Mouse (Mus musculus): ENCODE results near the gene Tspan5. TPM values are rescaled to one million over a fixed set of nuclear protein-coding genes. Genes with fewer than 3 reads are reported as not detected.

Tspan5 gene
- polyA plus RNA-seq, 1 experiment from 2014 or later = 24.7 TPM

DNA sequence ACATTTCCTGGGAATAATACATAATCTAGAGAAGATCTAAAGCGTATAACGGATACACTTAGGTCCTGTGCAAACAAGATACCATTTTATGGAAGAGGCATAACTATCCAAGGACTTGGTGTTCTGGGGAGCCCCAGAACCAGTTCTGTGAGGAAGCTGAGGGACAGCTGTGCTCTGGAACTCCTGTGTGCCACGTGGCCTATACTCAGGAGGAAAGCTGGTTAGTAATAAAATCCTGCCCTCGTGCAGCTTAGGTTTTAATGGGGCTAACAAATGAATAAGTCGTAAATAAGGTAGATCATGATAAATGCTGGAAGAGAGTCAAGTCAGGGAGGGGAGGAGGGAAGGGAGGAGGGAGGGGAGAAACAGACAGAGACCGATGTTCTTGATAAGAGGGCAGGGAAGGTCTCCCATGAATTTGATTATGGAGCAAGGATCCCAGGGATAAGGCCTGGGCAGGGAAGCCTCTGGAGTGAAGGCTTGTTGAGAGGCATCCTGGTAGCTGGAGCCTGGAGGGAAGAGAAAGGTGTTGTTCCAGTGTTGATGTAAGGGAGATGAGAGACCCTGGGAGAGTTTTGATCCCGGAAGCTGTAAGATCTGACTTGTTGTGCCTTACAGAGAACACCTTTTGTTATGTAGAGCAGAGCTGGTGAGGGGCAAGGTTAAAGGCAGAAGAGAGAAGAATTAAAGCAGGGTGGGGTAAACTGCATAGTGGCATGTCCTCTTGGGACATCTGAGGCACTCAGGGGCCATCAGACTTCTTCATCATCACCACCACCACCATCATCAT is 34.1 kb downstream of the Tspan5 start:
- no peak for ATAC-seq (ENCODE audit: low read depth)
- H3K9me3 ChIP-seq (ENCODE audit: control insufficient read depth, low read length) = no peaks in the 10 kb centered on the region
- WGBS = 63% methylated on average over 7 of the region's 7 CpGs
- no peak overlapping the region for H3K27ac ChIP-seq (ENCODE audit: low read length)
- H3K9ac ChIP-seq (ENCODE audit: low read length) = no peak overlapping the region
- H3K36me3 ChIP-seq (ENCODE audit: control insufficient read depth, insufficient read depth, low read length) = no peaks in the 10 kb centered on the region
- H3K4me2 ChIP-seq (ENCODE audit: low read depth, low read length) = no peak overlapping the region
- peaks cover 5% of the 10 kb centered on the region; the same call in 1 of the 2 replicates for H3K4me1 ChIP-seq (replicated peaks; ENCODE audit: control insufficient read depth, insufficient read depth, low read length)
- no peak overlapping the region for H3K4me3 ChIP-seq (ENCODE audit: low read length)
- no peaks in the 10 kb centered on the region for H3K27me3 ChIP-seq (ENCODE audit: control insufficient read depth, insufficient read depth, low read depth, low read length)

DNA sequence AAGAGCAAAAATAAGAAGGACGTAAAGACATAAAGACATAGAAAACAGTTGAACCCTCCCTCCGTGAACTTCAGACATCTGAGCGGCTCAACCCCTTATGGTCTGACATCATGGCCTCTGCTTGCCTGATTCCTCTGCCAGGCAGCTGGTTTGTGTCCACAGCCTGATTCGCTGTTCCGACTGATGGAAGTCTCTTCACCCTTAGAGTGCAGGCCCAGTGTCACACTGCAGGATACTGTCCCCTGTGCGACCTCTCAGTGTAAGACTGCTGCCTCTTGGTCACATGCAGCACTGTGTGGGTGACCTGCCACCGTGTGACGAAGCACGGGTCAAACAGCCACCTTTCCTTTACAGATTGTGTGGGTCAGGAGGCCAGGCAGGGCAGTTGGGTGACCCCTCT is 39.5 kb downstream of the Tspan5 start:
- Histone ChIP-seq H3K27ac (ENCODE audit: low read length) (no peak overlapping the region), H3K36me3 (ENCODE audit: control insufficient read depth, insufficient read depth, low read length) (no peaks in the 10 kb centered on the region), H3K27me3 (ENCODE audit: control insufficient read depth, insufficient read depth, low read depth, low read length) (no peaks in the 10 kb centered on the region), H3K4me2 (ENCODE audit: low read depth, low read length) (no peak overlapping the region), H3K9ac (ENCODE audit: low read length) (no peak overlapping the region), H3K4me3 (ENCODE audit: low read length) (no peak overlapping the region), H3K9me3 (ENCODE audit: control insufficient read depth, low read length) (no peaks in the 10 kb centered on the region), H3K4me1 (replicated peaks; ENCODE audit: control insufficient read depth, insufficient read depth, low read length) (peaks cover 15% of the 10 kb centered on the region)
- peak; percentile 74 for ATAC-seq (ENCODE audit: low read depth)
- 52% methylated on average over 9 of the region's 9 CpGs for WGBS

DNA sequence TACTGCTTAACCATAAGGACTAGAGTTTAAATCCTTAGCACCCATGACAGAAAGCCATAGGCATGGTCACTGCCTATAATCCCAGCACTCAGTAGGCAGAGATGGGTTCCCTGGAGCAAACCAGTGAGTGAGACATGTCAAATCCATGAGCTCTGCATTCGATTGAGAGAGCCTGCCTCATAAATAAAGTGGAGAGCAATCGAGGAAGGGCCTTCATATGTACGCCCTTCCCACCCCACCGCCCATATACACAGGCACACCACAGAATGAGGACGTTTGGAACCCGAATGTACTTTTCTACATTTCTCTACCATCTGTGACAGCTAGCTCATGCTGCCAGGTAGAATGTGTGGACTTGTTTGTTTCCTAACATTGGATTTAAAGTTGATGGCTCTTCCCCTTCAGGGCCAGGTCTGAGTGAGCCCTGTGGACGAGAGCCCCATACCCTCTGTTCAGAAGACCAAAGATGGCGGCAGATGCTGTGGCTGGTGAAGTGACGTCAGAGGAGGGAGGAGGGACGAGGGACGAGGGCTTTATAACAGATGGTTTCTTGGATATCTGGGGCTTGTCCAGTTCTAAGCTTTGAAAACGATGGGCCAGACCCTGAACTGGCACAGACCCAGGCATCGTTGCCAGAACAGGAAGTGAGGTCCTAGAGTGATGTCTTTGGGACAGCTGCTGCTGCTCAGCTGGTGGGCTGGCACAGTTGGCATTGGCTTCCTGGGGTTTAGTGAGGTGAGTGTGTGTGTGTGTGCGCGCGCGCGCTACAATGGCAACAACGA is 42.1 kb downstream of the Tspan5 start:
- peak; percentile 29; the same call in 1 of the 2 replicates for ATAC-seq (ENCODE audit: low read depth)
- no peak overlapping the region for H3K4me3 ChIP-seq (ENCODE audit: low read length)
- H3K4me2 ChIP-seq (ENCODE audit: low read depth, low read length) = no peak overlapping the region
- H3K27ac ChIP-seq (ENCODE audit: low read length) = no peak overlapping the region
- H3K27me3 ChIP-seq (ENCODE audit: control insufficient read depth, insufficient read depth, low read depth, low read length) = no peaks in the 10 kb centered on the region
- H3K9me3 ChIP-seq (ENCODE audit: control insufficient read depth, low read length) = no peaks in the 10 kb centered on the region
- H3K9ac ChIP-seq (ENCODE audit: low read length) = no peak overlapping the region
- 68% methylated on average over 19 of the region's 19 CpGs for WGBS
- H3K36me3 ChIP-seq (ENCODE audit: control insufficient read depth, insufficient read depth, low read length) = no peaks in the 10 kb centered on the region
- peaks cover 15% of the 10 kb centered on the region for H3K4me1 ChIP-seq (replicated peaks; ENCODE audit: control insufficient read depth, insufficient read depth, low read length)

DNA sequence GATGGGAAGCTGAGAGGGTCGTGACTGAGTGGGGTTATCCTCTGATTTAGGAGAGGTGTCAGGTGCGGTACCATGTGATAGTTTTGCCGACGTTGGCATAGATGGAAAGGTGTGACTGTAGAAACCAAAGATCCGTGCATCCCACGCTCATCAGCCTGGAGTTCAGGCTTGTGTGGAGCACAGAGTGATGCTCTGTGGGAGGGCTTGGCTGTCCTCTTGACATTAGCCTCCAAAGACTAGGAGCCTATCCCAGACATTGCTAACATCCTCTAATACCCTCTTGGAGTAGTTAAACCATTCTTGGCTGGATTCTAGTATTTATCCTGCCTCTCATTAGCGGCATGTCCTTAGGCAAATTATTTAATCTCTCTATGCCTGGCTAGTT is 42.6 kb downstream of the Tspan5 start:
- no peak for ATAC-seq (ENCODE audit: low read depth)
- WGBS = 83% methylated on average over 7 of the region's 7 CpGs
- H3K27ac ChIP-seq (ENCODE audit: low read length) = no peak overlapping the region
- no peak overlapping the region for H3K4me3 ChIP-seq (ENCODE audit: low read length)
- no peak overlapping the region for H3K9ac ChIP-seq (ENCODE audit: low read length)
- no peaks in the 10 kb centered on the region for H3K36me3 ChIP-seq (ENCODE audit: control insufficient read depth, insufficient read depth, low read length)
- no peaks in the 10 kb centered on the region for H3K9me3 ChIP-seq (ENCODE audit: control insufficient read depth, low read length)
- peaks cover 10% of the 10 kb centered on the region for H3K4me1 ChIP-seq (replicated peaks; ENCODE audit: control insufficient read depth, insufficient read depth, low read length)
- no peaks in the 10 kb centered on the region for H3K27me3 ChIP-seq (ENCODE audit: control insufficient read depth, insufficient read depth, low read depth, low read length)
- H3K4me2 ChIP-seq (ENCODE audit: low read depth, low read length) = no peak overlapping the region

DNA sequence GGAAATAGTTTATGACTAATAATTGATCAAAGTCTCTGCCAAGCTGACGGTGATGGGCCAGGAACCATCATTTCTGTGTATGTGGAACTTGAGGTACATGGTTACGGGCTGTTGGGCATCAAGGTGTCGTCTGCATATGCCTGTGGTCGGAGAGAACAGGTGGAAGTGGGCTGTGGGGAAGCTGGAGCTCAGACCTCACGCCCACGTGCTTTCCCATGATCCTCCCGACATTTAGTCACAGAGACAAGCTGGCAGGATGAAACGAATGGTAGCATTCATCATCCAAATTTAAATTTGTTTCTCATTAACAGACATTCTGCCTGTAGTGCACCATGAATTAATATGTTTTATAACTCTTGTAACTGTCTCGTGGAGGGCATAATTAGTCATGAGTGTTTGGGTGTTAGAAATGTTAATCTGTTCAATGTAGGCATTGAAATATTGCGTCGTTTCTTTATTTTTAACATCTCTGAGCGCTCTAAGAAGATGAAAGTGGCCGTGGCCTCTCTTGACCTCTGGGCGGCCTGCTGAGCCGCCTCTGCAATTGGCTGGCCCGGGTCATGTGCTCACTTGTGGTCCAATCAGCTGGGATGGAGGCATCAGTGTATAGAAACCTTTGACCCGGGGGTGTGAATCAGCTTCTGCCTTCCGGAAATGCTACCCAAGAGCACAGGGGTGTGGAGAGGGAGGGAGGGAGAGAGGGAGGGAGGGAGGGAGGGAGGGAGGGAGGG is 45.9 kb downstream of the Tspan5 start:
- no peak overlapping the region for H3K27ac ChIP-seq (ENCODE audit: low read length)
- no peak overlapping the region for H3K9ac ChIP-seq (ENCODE audit: low read length)
- no peaks in the 10 kb centered on the region for H3K27me3 ChIP-seq (ENCODE audit: control insufficient read depth, insufficient read depth, low read depth, low read length)
- H3K4me1 ChIP-seq (replicated peaks; ENCODE audit: control insufficient read depth, insufficient read depth, low read length) = peaks cover 6% of the 10 kb centered on the region; the same call in 1 of the 2 replicates
- no peaks in the 10 kb centered on the region for H3K36me3 ChIP-seq (ENCODE audit: control insufficient read depth, insufficient read depth, low read length)
- H3K4me3 ChIP-seq (ENCODE audit: low read length) = no peak overlapping the region
- H3K4me2 ChIP-seq (ENCODE audit: low read depth, low read length) = no peak overlapping the region
- 80% methylated on average over 18 of the region's 18 CpGs for WGBS
- no peak for ATAC-seq (ENCODE audit: low read depth)
- H3K9me3 ChIP-seq (ENCODE audit: control insufficient read depth, low read length) = no peaks in the 10 kb centered on the region

DNA sequence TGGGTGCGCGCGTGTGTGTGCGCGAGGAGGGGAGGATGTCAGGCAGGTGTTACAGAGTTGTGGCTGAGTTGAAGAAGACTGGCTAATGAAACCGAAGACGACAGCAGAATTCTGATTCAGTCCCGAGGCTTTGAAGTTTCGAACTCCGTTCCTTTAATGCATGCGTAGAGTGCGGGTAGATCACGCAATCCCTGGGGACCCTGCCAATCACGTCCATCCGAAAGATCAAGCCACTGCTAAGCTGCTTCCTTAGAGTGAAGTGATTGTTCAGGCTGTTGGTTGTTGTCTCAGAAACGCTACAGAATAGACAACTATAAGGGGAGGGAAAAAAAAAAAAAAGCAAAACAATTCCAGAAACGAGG is 46.5 kb downstream of the Tspan5 start:
- Histone ChIP-seq H3K4me3 (ENCODE audit: low read length) (no peak overlapping the region), H3K27ac (ENCODE audit: low read length) (no peak overlapping the region), H3K9me3 (ENCODE audit: control insufficient read depth, low read length) (no peaks in the 10 kb centered on the region), H3K27me3 (ENCODE audit: control insufficient read depth, insufficient read depth, low read depth, low read length) (no peaks in the 10 kb centered on the region), H3K36me3 (ENCODE audit: control insufficient read depth, insufficient read depth, low read length) (no peaks in the 10 kb centered on the region), H3K9ac (ENCODE audit: low read length) (no peak overlapping the region), H3K4me1 (replicated peaks; ENCODE audit: control insufficient read depth, insufficient read depth, low read length) (peaks cover 6% of the 10 kb centered on the region; the same call in 1 of the 2 replicates), H3K4me2 (ENCODE audit: low read depth, low read length) (no peak overlapping the region)
- WGBS = 88% methylated on average over 17 of the region's 17 CpGs
- no peak for ATAC-seq (ENCODE audit: low read depth)

DNA sequence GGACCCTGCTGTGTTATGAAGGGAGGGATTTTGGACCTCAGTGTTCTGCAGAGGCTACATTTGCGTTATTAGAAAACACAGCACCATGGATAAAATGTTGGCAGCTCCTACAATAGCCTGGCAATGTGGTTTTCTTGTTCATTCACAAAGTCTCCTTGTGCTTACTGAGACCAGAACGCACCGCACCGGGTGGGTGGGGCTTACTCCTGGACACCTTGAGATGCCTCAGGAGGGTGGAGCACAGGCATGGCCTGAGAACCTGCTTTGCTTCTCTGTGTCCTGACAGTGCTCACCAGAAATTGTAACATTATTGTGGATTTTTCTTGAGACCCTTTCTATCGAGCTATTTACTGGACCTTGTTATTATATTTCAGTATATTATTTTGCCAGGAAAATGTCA is 47.3 kb downstream of the Tspan5 start:
- Histone ChIP-seq H3K27me3 (ENCODE audit: control insufficient read depth, insufficient read depth, low read depth, low read length) (no peaks in the 10 kb centered on the region), H3K27ac (ENCODE audit: low read length) (no peak overlapping the region), H3K9ac (ENCODE audit: low read length) (no peak overlapping the region), H3K36me3 (ENCODE audit: control insufficient read depth, insufficient read depth, low read length) (no peaks in the 10 kb centered on the region), H3K4me2 (ENCODE audit: low read depth, low read length) (no peak overlapping the region), H3K4me1 (replicated peaks; ENCODE audit: control insufficient read depth, insufficient read depth, low read length) (peaks cover 4% of the 10 kb centered on the region; the same call in 1 of the 2 replicates), H3K9me3 (ENCODE audit: control insufficient read depth, low read length) (no peaks in the 10 kb centered on the region), H3K4me3 (ENCODE audit: low read length) (no peak overlapping the region)
- ATAC-seq (ENCODE audit: low read depth) = no peak; the same call in 1 of the 2 replicates
- WGBS = 71% methylated on average over 5 of the region's 5 CpGs

DNA sequence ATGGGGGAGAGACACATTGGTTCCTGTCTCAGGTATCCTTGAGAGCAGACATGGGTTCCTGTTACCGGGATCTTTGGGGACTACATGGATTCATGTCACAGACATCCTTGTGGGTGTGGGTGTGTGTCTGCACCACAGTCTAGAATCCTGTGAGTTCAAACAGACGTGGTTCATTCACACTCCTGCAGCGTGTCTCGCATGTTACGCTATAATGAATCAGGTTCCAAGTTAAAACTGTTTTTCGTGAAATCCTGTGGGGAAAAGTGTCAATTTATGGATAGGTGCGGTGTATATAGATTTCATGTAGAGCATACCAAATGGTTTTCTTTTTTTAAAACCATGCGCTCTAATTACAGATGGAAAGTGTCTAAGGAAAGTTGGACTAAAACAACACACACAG is 52.5 kb downstream of the Tspan5 start:
- no peak overlapping the region for H3K4me3 ChIP-seq (ENCODE audit: low read length)
- no peaks in the 10 kb centered on the region for H3K36me3 ChIP-seq (ENCODE audit: control insufficient read depth, insufficient read depth, low read length)
- H3K27me3 ChIP-seq (ENCODE audit: control insufficient read depth, insufficient read depth, low read depth, low read length) = no peaks in the 10 kb centered on the region
- ATAC-seq (ENCODE audit: low read depth) = no peak
- H3K9ac ChIP-seq (ENCODE audit: low read length) = no peak overlapping the region
- H3K4me1 ChIP-seq (replicated peaks; ENCODE audit: control insufficient read depth, insufficient read depth, low read length) = no peaks in the 10 kb centered on the region
- WGBS = 95% methylated on average over 8 of the region's 8 CpGs
- no peak overlapping the region for H3K4me2 ChIP-seq (ENCODE audit: low read depth, low read length)
- no peak overlapping the region for H3K27ac ChIP-seq (ENCODE audit: low read length)
- H3K9me3 ChIP-seq (ENCODE audit: control insufficient read depth, low read length) = no peaks in the 10 kb centered on the region

DNA sequence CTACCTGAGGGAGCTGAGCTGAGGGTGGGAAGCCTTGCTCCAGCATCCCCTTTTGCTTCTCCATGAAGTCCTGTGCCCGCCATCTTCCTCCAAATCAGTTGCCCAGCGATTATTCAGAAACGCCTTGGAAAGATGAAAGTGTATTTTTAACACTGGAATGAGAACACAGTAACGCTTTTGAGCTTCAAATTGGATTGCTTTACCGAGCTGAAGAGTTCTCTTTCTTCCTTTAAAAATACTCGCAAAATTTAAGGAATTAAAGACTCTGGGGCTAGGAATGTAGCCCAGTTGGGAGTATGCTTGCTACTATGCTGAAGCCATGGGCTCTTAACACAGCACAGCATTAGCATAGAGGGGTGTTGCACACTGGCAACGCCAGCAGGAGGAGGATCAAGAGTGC is 54.0 kb downstream of the Tspan5 start:
- no peak overlapping the region for H3K4me3 ChIP-seq (ENCODE audit: low read length)
- no peaks in the 10 kb centered on the region for H3K27me3 ChIP-seq (ENCODE audit: control insufficient read depth, insufficient read depth, low read depth, low read length)
- peaks cover 3% of the 10 kb centered on the region for H3K4me1 ChIP-seq (replicated peaks; ENCODE audit: control insufficient read depth, insufficient read depth, low read length)
- H3K36me3 ChIP-seq (ENCODE audit: control insufficient read depth, insufficient read depth, low read length) = no peaks in the 10 kb centered on the region
- no peak overlapping the region for H3K27ac ChIP-seq (ENCODE audit: low read length)
- no peak for ATAC-seq (ENCODE audit: low read depth)
- 82% methylated on average over 7 of the region's 7 CpGs for WGBS
- H3K4me2 ChIP-seq (ENCODE audit: low read depth, low read length) = no peak overlapping the region
- no peaks in the 10 kb centered on the region for H3K9me3 ChIP-seq (ENCODE audit: control insufficient read depth, low read length)
- H3K9ac ChIP-seq (ENCODE audit: low read length) = no peak overlapping the region
